Mouse (Mus musculus): ENCODE measurements around the gene Gm11596. TPM values are rescaled to one million over a fixed set of nuclear protein-coding genes. Genes with fewer than 3 reads are reported as not detected.
"Not testable (repeated sequence)": the region's sequence is repeated elsewhere in the genome, so short reads cannot be mapped to it uniquely, and the experiment has no call there.

Gm11596 gene
- polyA plus RNA-seq, 1 experiment from 2014 or later, result not detected

GRCm38 (mm10) chr11:99778401-99778800, 14.9 kb downstream of the Gm11596 start:
- H3K27ac ChIP-seq (ENCODE audit: low read length), result no peak overlapping the region
- ATAC-seq (replicated peaks; ENCODE audit: extremely low read depth, insufficient read depth, low FRiP score), result no peak
- no peaks in the 10 kb centered on the region for H3K4me1 ChIP-seq (ENCODE audit: control insufficient read depth, insufficient read depth, low read length)
- no peaks in the 10 kb centered on the region for H3K9me3 ChIP-seq (replicated peaks; ENCODE audit: control insufficient read depth, low read length)
- no peak overlapping the region for H3K4me3 ChIP-seq (ENCODE audit: low read length)
- no peak overlapping the region for H3K4me2 ChIP-seq (ENCODE audit: low read depth, low read length)
- H3K27me3 ChIP-seq (ENCODE audit: control insufficient read depth, insufficient read depth, low read length), result no peaks in the 10 kb centered on the region
- no peak overlapping the region for H3K9ac ChIP-seq (ENCODE audit: low read length)
- WGBS, result 67% methylated on average over 7 of the region's 7 CpGs
- H3K36me3 ChIP-seq (ENCODE audit: control insufficient read depth, insufficient read depth), result no peaks in the 10 kb centered on the region

DNA sequence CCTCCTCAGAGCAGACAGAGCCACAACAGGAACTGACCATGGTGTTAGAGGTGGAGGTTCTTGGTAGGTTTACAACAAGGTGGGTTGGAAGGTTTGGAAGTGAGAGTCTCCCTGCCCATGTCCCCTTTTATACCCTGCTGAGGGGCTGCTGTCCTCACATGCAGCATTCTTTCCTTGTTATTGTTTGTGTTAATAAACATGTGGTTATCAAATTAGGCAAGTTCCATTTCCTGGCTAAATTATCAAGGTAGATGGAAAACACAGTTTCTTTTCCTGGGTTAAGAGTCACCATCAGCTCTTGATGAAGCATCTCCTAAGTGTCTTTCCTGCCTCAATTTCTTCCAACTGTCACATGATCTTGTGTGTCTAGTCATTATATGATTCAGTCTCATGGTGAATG, 20.5 kb downstream of the Gm11596 start, which contains the start of gene Gm11595:
Gene Gm11595, minus strand, starts transcription at position 101 of the 400 bp plus-strand sequence.
- H3K4me1 ChIP-seq (ENCODE audit: control insufficient read depth, insufficient read depth, low read length); H3K4me2 ChIP-seq (ENCODE audit: low read depth, low read length); H3K9ac ChIP-seq (ENCODE audit: low read length); ATAC-seq (replicated peaks; ENCODE audit: extremely low read depth, insufficient read depth, low FRiP score); H3K36me3 ChIP-seq (ENCODE audit: control insufficient read depth, insufficient read depth); H3K27me3 ChIP-seq (ENCODE audit: control insufficient read depth, insufficient read depth, low read length); H3K27ac ChIP-seq (ENCODE audit: low read length); H3K9me3 ChIP-seq (replicated peaks; ENCODE audit: control insufficient read depth, low read length); H3K4me3 ChIP-seq (ENCODE audit: low read length): not testable (repeated sequence)

GRCm38 (mm10) chr11:99768410-99768809, 24.9 kb downstream of the Gm11596 start:
- Histone ChIP-seq H3K36me3 (ENCODE audit: control insufficient read depth, insufficient read depth) (no peaks in the 10 kb centered on the region), H3K4me3 (ENCODE audit: low read length) (no peak overlapping the region), H3K9ac (ENCODE audit: low read length) (no peak overlapping the region), H3K4me2 (ENCODE audit: low read depth, low read length) (no peak overlapping the region), H3K27ac (ENCODE audit: low read length) (no peak overlapping the region), H3K4me1 (ENCODE audit: control insufficient read depth, insufficient read depth, low read length) (no peaks in the 10 kb centered on the region), H3K27me3 (ENCODE audit: control insufficient read depth, insufficient read depth, low read length) (no peaks in the 10 kb centered on the region), H3K9me3 (replicated peaks; ENCODE audit: control insufficient read depth, low read length) (no peaks in the 10 kb centered on the region)
- WGBS, result 63% methylated on average over 2 of the region's 2 CpGs
- no peak for ATAC-seq (replicated peaks; ENCODE audit: extremely low read depth, insufficient read depth, low FRiP score)

- no peaks in the 10 kb centered on the region for H3K27me3 ChIP-seq (ENCODE audit: control insufficient read depth, insufficient read depth, low read length)
- no peak overlapping the region for H3K4me3 ChIP-seq (ENCODE audit: low read length)
- no peak overlapping the region for H3K9ac ChIP-seq (ENCODE audit: low read length)
- H3K4me1 ChIP-seq (ENCODE audit: control insufficient read depth, insufficient read depth, low read length), result no peaks in the 10 kb centered on the region
- 69% methylated on average over 1 of the region's 1 CpGs for WGBS
- no peak overlapping the region for H3K4me2 ChIP-seq (ENCODE audit: low read depth, low read length)
- ATAC-seq (replicated peaks; ENCODE audit: extremely low read depth, insufficient read depth, low FRiP score), result no peak
- H3K36me3 ChIP-seq (ENCODE audit: control insufficient read depth, insufficient read depth), result no peaks in the 10 kb centered on the region
- H3K27ac ChIP-seq (ENCODE audit: low read length), result no peak overlapping the region
- no peaks in the 10 kb centered on the region for H3K9me3 ChIP-seq (replicated peaks; ENCODE audit: control insufficient read depth, low read length)
Observed at GRCm38 (mm10) chr11:99758877-99759276, 34.4 kb downstream of the Gm11596 start.

DNA sequence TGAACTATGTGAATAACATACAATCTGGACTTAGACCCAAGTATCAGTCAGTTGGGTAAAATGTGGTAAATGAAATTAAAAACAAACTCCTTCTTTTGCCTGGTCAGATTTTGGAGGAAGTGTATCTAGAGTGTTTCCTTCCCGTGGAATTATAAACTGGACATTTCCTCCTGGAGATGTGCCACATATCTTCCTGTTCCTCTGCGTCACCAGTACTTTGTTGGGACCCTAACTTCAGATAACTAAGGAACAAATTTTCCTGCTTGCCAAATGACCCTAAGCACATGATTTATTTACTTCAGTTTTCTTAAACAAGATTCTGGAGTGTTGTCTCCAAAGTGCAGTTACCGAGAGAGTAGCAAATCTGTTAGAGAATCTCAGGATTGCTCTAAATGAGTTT, 49.3 kb downstream of the Gm11596 start:
- no peaks in the 10 kb centered on the region for H3K4me1 ChIP-seq (ENCODE audit: control insufficient read depth, insufficient read depth, low read length)
- no peak for ATAC-seq (replicated peaks; ENCODE audit: extremely low read depth, insufficient read depth, low FRiP score)
- WGBS, result 68% methylated on average over 3 of the region's 3 CpGs
- no peaks in the 10 kb centered on the region for H3K36me3 ChIP-seq (ENCODE audit: control insufficient read depth, insufficient read depth)
- H3K27me3 ChIP-seq (ENCODE audit: control insufficient read depth, insufficient read depth, low read length), result no peaks in the 10 kb centered on the region
- H3K4me3 ChIP-seq (ENCODE audit: low read length), result no peak overlapping the region
- no peak overlapping the region for H3K9ac ChIP-seq (ENCODE audit: low read length)
- no peak overlapping the region for H3K4me2 ChIP-seq (ENCODE audit: low read depth, low read length)
- no peaks in the 10 kb centered on the region for H3K9me3 ChIP-seq (replicated peaks; ENCODE audit: control insufficient read depth, low read length)
- no peak overlapping the region for H3K27ac ChIP-seq (ENCODE audit: low read length)

Other genes starting within 250 kb of the Gm11596 start
- gene Krtap3-3, start 242.6 kb downstream of the Gm11596 start, polyA plus RNA-seq (2015; fragmentation: Nextera tagmentation; extraction: Ambion mirVana), result not detected in 2 replicates
- gene Krtap3-2, start 236.6 kb downstream of the Gm11596 start, polyA plus RNA-seq (2015; fragmentation: Nextera tagmentation; extraction: Ambion mirVana), result not detected in 2 replicates
- not detected in 2 replicates for gene Gm11939, start 234.0 kb downstream of the Gm11596 start, polyA plus RNA-seq (2015; fragmentation: Nextera tagmentation; extraction: Ambion mirVana)
- not detected in 2 replicates for gene Krtap3-1, start 226.8 kb downstream of the Gm11596 start, polyA plus RNA-seq (2015; fragmentation: Nextera tagmentation; extraction: Ambion mirVana)
- gene Krtap1-5, start 212.5 kb downstream of the Gm11596 start, polyA plus RNA-seq (2015; fragmentation: Nextera tagmentation; extraction: Ambion mirVana), result not detected in 2 replicates
- not detected in 2 replicates for gene Krtap1-4, start 209.8 kb downstream of the Gm11596 start, polyA plus RNA-seq (2015; fragmentation: Nextera tagmentation; extraction: Ambion mirVana)
- not detected in 2 replicates for gene Krtap1-3, start 202.1 kb downstream of the Gm11596 start, polyA plus RNA-seq (2015; fragmentation: Nextera tagmentation; extraction: Ambion mirVana)
- not detected in 2 replicates for gene Krtap9-3, start 195.4 kb downstream of the Gm11596 start, polyA plus RNA-seq (2015; fragmentation: Nextera tagmentation; extraction: Ambion mirVana)
- not detected in 2 replicates for gene Gm11938, start 190.2 kb downstream of the Gm11596 start, polyA plus RNA-seq (2015; fragmentation: Nextera tagmentation; extraction: Ambion mirVana)
- gene Gm11937, start 183.3 kb downstream of the Gm11596 start, polyA plus RNA-seq (2015; fragmentation: Nextera tagmentation; extraction: Ambion mirVana), result not detected in 2 replicates
- not detected in 2 replicates for gene Krtap2-4, start 178.6 kb downstream of the Gm11596 start, polyA plus RNA-seq (2015; fragmentation: Nextera tagmentation; extraction: Ambion mirVana)
- not detected in 2 replicates for gene Gm11562, start 173.0 kb downstream of the Gm11596 start, polyA plus RNA-seq (2015; fragmentation: Nextera tagmentation; extraction: Ambion mirVana)
- not detected in 2 replicates for gene Krtap4-1, start 165.2 kb downstream of the Gm11596 start, polyA plus RNA-seq (2015; fragmentation: Nextera tagmentation; extraction: Ambion mirVana)
- not detected in 2 replicates for gene Krtap4-2, start 158.4 kb downstream of the Gm11596 start, polyA plus RNA-seq (2015; fragmentation: Nextera tagmentation; extraction: Ambion mirVana)
- gene Krtap4-7, start 149.4 kb downstream of the Gm11596 start, polyA plus RNA-seq (2015; fragmentation: Nextera tagmentation; extraction: Ambion mirVana), result not detected in 2 replicates
- not detected in 2 replicates for gene Gm11555, start 143.2 kb downstream of the Gm11596 start, polyA plus RNA-seq (2015; fragmentation: Nextera tagmentation; extraction: Ambion mirVana)
- gene Gm11563, start 134.5 kb downstream of the Gm11596 start, polyA plus RNA-seq (2015; fragmentation: Nextera tagmentation; extraction: Ambion mirVana), result not detected in 2 replicates
- not detected in 2 replicates for gene Krtap4-6, start 127.5 kb downstream of the Gm11596 start, polyA plus RNA-seq (2015; fragmentation: Nextera tagmentation; extraction: Ambion mirVana)
- not detected in 2 replicates for gene Gm14190, start 102.7 kb downstream of the Gm11596 start, polyA plus RNA-seq (2015; fragmentation: Nextera tagmentation; extraction: Ambion mirVana)
- gene Gm14180, start 59.2 kb downstream of the Gm11596 start, polyA plus RNA-seq (2015; fragmentation: Nextera tagmentation; extraction: Ambion mirVana), result not detected in 2 replicates
- not detected in 2 replicates for gene Gm11595, start 20.6 kb downstream of the Gm11596 start, polyA plus RNA-seq (2015; fragmentation: Nextera tagmentation; extraction: Ambion mirVana)
- not detected in 2 replicates for gene Krtap4-8, start 12.8 kb downstream of the Gm11596 start, polyA plus RNA-seq (2015; fragmentation: Nextera tagmentation; extraction: Ambion mirVana)
- not detected in 2 replicates for gene Krtap4-9, start 8.3 kb downstream of the Gm11596 start, polyA plus RNA-seq (2015; fragmentation: Nextera tagmentation; extraction: Ambion mirVana)
- gene Gm11569, start 5.5 kb upstream of the Gm11596 start, polyA plus RNA-seq (2015; fragmentation: Nextera tagmentation; extraction: Ambion mirVana), result not detected in 2 replicates
- gene Gm11554, start 11.0 kb upstream of the Gm11596 start, polyA plus RNA-seq (2015; fragmentation: Nextera tagmentation; extraction: Ambion mirVana), result not detected in 2 replicates
- not detected in 2 replicates for gene Krtap4-13, start 16.4 kb upstream of the Gm11596 start, polyA plus RNA-seq (2015; fragmentation: Nextera tagmentation; extraction: Ambion mirVana)
- not detected in 2 replicates for gene Gm11564, start 22.2 kb upstream of the Gm11596 start, polyA plus RNA-seq (2015; fragmentation: Nextera tagmentation; extraction: Ambion mirVana)
- not detected in 2 replicates for gene 2300003K06Rik, start 44.6 kb upstream of the Gm11596 start, polyA plus RNA-seq (2015; fragmentation: Nextera tagmentation; extraction: Ambion mirVana)
- not detected in 2 replicates for gene Krtap4-16, start 58.1 kb upstream of the Gm11596 start, polyA plus RNA-seq (2015; fragmentation: Nextera tagmentation; extraction: Ambion mirVana)
- not detected in 2 replicates for gene Gm11568, start 64.5 kb upstream of the Gm11596 start, polyA plus RNA-seq (2015; fragmentation: Nextera tagmentation; extraction: Ambion mirVana)
- gene Gm11559, start 71.0 kb upstream of the Gm11596 start, polyA plus RNA-seq (2015; fragmentation: Nextera tagmentation; extraction: Ambion mirVana), result not detected in 2 replicates
- not detected in 2 replicates for gene Krtap9-1, start 79.9 kb upstream of the Gm11596 start, polyA plus RNA-seq (2015; fragmentation: Nextera tagmentation; extraction: Ambion mirVana)
- gene Gm11567, start 85.7 kb upstream of the Gm11596 start, polyA plus RNA-seq (2015; fragmentation: Nextera tagmentation; extraction: Ambion mirVana), result not detected in 2 replicates
- gene Krtap31-1, start 114.5 kb upstream of the Gm11596 start, polyA plus RNA-seq (2015; fragmentation: Nextera tagmentation; extraction: Ambion mirVana), result not detected in 2 replicates
- gene Gm11565, start 121.3 kb upstream of the Gm11596 start, polyA plus RNA-seq (2015; fragmentation: Nextera tagmentation; extraction: Ambion mirVana), result not detected in 2 replicates
- gene Krtap31-2, start 142.8 kb upstream of the Gm11596 start, polyA plus RNA-seq (2015; fragmentation: Nextera tagmentation; extraction: Ambion mirVana), result not detected in 2 replicates
- gene Krtap9-5, start 155.0 kb upstream of the Gm11596 start, polyA plus RNA-seq (2015; fragmentation: Nextera tagmentation; extraction: Ambion mirVana), result not detected in 2 replicates
- not detected in 2 replicates for gene Krtap29-1, start 185.6 kb upstream of the Gm11596 start, polyA plus RNA-seq (2015; fragmentation: Nextera tagmentation; extraction: Ambion mirVana)
- gene Krtap16-1, start 193.1 kb upstream of the Gm11596 start, polyA plus RNA-seq (2015; fragmentation: Nextera tagmentation; extraction: Ambion mirVana), result not detected in 2 replicates
- gene Krtap17-1, start 200.5 kb upstream of the Gm11596 start, polyA plus RNA-seq (2015; fragmentation: Nextera tagmentation; extraction: Ambion mirVana), result 0.27 TPM in 1 of 2 replicates, not detected in the other
- gene Krt33a, start 222.7 kb upstream of the Gm11596 start, polyA plus RNA-seq (2015; fragmentation: Nextera tagmentation; extraction: Ambion mirVana), result not detected in 2 replicates
- not detected in 2 replicates for gene Krt33b, start 236.4 kb upstream of the Gm11596 start, polyA plus RNA-seq (2015; fragmentation: Nextera tagmentation; extraction: Ambion mirVana)
- not detected in 2 replicates for gene Krt34, start 248.1 kb upstream of the Gm11596 start, polyA plus RNA-seq (2015; fragmentation: Nextera tagmentation; extraction: Ambion mirVana)